Mouse (Mus musculus) right cerebral cortex, postnatal 14 days (tissue): ENCODE results near the gene Naa80.

Experiments used
- DNase-seq: peaks from one replicate; pipeline ENCODE4 v3.0.0; 2022

Naa80 gene

DNA sequence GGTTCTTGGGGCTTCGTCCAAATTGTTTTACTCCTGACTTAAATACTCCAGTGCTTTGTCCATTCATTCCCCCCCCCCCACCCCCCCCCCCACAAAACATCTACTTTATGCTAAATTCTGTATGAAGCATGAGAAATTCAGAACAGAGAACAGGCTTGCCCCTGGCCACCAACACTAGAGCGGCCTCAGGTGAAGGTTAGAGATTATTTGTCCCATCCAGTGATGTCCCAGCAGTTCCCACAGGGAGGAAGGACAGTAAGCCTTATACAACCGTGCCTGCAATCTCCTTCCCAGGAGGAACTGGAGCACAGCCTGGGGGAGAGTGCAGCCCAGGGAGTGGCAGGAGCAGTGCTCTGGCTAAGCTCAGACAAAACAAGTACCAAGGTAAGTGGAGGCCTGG, at the start of gene Naa80:
Naa80 (plus strand) TSS at position 301 of the 400 bp plus-strand sequence.
- DNase-seq: no peak

DNA sequence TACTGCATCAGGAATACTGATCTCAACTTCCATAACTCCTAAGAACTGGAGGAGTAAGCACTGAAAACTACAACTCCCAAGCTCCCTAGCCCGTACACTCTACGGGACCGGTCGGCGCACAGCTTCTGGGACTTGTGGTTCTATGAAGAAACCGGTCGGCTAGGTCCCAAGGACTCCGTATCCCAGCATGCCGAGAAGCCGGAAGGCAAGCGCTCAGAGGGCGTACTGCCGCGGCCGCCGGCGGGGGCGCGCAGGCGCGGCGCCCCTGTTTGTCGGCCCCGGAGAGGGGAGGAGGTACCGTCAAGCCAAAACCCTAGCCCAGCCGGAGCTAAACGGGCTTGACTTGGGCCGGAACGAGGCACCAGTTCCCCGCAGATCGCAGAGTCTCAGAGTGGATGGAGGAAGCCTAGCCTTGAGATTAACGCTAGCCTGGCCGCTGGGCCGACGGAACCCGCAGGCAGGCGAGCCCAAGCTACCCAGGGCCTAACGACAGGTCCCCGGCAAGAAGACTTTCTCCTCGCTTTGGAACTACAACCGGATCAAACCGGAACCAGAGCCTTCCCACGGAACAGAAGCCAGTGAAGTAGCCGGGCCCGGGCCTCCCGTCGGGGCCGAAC, 44.8 kb upstream of the Naa80 start, which contains the start of gene Tmem115:
Tmem115 (plus strand) TSS at position 155 of the 617 bp plus-strand sequence.
- DNase-seq: peak; percentile 88

DNA sequence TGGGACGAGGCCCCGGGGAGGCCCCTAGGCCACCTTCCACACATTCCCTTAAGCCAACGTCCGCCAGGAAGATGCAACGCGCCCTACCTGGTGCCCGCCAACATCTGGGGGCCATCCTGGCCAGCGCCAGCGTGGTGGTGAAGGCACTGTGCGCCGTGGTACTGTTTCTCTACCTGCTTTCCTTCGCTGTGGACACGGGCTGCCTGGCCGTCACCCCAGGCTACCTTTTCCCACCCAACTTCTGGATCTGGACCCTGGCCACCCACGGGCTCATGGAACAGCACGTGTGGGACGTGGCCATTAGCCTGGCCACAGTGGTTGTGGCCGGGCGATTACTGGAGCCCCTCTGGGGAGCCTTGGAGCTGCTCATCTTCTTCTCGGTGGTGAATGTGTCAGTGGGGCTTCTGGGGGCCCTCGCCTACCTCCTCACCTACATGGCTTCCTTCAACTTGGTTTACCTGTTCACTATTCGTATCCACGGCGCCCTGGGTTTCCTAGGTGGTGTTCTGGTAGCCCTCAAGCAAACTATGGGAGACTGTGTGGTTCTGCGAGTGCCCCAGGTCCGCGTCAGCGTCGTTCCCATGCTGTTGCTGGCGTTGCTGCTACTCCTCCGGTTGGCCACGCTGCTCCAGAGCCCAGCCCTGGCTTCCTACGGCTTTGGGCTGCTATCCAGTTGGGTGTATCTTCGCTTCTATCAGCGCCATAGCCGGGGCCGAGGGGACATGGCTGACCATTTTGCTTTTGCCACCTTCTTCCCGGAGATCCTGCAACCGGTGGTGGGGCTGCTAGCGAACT, 44.1 kb upstream of the Naa80 start:
- no peak for DNase-seq

DNA sequence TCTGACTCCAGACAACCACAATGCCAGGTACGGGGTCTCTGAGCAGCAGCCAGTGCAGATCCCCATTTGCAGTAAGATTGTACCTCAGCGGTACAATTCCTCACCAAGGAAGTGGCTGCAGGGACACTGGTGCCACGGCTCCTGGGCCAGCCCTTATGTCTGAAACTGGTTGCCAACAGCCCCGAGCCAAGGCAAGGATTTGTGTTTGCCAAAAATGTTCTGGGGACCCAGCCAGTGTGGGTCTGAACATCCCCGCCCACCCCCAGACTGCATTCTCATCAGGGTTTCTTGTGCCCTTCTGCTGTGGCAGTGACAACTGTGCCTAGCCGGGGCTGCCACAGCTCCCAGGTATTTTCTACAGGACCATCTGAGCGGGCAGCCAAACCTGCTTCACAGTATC, 40.5 kb upstream of the Naa80 start:
- DNase-seq: no peak

DNA sequence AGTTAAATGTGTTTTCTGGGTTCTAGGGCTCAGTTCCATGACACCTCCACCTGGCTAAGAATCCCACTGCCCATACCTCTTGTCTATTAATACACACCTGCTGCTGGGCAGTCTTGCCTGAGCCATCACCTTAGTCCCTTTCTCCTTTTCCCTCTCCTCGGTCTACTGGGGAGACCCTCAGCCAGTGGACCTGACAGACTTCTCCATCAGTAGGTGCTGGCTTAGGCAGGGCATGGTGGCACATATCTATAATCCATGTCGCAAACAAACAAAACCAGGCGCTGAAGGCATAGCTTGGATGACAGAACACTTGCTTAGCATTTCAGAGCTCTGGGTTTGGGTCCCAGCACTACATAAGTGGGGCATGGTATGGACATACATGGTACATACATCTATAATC, 40.0 kb upstream of the Naa80 start:
- DNase-seq: no peak

DNA sequence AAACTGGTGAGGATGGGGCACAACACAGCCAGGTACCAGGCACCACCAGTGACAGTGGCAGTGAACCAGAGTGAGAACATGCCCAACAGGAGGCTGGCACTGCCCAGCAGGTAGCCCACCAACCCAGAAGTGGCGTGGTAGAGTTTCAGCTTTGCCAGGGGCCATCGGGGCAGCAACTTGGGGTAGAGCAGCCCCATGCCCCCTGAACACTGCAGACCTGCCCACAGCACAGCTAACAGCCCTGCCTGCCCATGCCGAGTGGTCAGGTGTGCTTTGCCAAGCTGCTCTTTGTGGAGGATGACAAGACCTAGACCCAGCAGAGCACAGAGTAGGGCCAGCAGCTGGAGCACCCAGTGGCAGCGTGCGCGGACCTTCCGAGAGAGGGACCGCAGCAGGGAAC, 38.7 kb upstream of the Naa80 start:
- DNase-seq: no peak

DNA sequence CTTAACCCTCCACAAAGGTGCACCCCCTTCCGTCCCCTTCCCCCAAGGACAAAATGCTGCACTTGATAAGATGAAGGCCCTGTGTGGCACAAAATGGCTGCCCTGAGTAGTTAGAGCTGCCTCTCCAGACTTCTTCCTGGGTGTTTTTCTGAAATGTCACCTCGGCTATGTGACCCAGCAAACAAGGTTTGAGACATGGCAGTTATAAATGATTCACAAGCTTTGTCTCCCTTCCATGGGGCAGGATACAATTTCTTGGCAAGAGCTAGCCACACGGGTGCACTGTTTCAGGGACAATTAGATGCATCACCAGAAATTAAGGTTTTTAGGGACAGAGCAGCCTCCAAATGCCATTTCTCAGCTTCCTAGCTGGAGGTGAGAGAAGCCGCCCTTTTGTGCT, 38.3 kb upstream of the Naa80 start:
- DNase-seq: no peak

DNA sequence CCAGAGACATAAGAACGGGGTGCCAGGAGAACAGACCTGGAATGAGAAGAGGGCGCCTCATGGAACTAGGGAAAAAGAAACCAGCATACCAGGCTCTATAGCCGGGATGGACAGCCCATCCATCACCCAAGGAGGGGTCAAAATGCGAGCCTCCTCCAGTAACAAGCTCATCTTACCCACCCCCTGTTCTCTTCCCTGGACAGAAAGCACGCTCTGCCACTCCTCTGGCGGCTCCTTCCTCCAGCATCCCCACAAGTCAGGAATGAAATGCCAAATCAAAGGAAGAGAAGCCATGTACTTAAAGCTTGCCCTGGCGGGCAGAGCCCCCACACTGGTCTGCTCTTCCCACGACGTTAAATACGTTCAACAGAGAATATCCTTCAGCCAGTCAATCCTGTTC, 37.7 kb upstream of the Naa80 start:
- no peak for DNase-seq

DNA sequence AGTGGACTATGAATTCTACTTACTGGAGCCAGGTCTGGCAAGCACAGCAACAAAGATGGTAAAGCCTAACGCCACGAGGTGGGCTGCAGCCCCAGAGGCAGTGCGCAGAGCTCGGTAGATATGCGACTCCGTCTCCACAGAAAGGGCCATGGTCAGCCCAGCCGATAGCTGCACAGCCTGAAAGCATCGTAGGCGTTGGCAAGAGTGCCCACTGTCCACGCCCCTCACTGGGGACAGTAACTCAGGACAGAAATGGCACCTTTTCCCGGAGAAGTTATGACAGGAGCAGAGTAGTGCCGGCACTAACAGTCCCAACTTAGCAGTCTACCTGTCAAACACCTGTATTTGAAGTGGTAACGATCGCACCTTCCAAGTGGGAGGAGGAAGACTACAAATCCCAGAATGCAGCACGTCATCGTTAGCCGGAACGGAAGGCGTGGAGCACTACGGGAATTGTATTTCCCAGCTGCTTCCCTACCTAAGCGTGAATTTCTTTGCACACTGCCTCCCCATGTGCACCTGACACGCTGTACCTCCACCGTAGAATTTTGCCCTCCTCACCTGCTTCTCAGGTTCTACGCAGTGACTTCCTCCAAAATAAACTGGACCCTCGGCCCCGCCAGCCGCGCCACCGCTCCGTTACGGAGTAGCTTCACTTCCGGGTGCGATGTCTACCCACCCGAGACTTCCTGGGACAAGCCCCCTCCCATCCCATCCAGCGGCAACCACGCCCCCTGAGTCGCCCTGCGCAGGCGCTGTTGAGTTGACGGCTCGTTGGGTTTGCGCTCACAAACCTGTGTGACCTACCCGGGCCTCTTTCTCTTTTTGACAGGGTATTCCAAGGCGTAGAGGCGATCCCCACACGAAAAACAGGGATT, 37.0 kb upstream of the Naa80 start, which contains the start of the genes Cyb561d2 and Nprl2:
Cyb561d2 (minus strand) TSS at position 720 of the 878 bp plus-strand sequence.
Nprl2 (plus strand) TSS at position 753 of the 878 bp plus-strand sequence.
- DNase-seq: peak; percentile 89

DNA sequence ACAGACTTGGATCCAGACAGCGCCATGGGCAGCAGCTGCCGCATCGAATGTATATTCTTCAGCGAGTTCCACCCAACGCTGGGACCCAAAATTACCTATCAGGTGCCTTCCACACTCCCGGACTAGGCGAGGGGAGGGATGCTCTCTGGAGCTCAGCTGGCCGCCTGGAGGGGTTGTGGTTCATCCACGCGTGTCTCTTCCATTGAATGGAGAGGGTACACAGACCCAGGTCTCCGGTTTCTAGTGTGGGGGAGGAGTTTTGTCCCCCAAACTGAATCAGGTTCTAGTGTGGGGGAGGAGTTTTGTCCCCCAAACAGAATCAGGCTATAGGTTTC, 36.4 kb upstream of the Naa80 start:
- DNase-seq: no peak

DNA sequence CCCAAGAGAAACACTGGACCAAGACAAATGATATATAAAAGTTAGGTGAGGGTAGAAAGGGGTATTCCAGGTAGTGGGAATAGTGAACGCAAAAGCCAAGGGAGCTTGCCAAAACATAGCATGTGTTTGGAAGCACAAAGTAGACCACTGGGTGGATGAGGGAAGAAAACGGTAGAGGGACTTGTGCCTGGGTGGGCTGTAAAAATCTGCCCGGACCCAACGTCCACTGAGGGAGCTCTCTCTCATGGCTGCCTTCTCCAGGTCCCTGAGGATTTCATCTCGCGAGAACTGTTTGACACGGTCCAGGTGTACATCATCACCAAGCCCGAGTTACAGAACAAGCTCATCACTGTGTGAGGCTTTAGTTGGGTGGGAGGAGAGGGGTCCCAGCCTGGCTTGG, 36.0 kb upstream of the Naa80 start:
- no peak for DNase-seq

DNA sequence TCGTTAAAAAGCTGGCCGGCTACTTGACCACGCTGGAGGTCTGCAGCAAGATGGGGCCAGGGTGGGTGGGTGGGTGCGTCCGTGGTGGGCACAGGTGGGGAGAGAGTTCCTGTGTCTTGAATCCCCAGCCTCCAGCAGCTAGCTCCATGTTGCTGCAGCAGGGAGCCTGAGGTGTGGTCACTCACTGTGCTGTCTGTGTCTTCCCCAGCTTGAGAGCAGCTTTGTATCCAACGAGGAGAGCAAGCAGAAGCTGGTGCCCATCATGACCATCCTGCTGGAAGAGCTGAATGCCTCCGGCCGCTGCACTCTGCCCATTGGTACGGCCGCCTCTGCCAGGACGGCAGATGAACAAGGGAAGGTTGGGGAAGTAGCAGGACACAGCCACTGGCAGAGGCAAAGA, 35.4 kb upstream of the Naa80 start:
- DNase-seq: no peak

DNA sequence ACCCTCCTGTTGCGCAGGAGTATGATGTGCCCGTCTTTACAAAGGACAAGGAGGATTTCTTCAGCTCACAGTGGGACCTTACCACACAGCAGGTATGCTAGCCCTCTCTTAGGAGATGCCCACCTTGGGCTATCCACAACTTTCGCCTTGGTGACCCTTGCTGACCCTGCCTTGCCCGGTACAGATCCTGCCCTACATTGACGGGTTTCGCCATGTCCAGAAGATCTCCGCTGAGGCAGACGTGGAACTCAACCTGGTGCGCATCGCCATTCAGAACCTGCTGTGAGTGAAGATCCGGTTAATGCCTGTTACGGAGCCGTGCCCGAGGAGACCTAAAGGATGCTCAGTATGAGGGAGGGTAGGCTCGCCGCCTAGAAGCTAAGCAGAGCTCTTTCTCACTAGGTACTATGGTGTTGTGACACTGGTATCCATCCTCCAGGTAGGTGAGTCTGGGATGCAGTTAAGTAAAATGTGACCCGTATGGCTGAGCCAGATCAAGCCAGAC, 34.4 kb upstream of the Naa80 start:
- DNase-seq: no peak

DNA sequence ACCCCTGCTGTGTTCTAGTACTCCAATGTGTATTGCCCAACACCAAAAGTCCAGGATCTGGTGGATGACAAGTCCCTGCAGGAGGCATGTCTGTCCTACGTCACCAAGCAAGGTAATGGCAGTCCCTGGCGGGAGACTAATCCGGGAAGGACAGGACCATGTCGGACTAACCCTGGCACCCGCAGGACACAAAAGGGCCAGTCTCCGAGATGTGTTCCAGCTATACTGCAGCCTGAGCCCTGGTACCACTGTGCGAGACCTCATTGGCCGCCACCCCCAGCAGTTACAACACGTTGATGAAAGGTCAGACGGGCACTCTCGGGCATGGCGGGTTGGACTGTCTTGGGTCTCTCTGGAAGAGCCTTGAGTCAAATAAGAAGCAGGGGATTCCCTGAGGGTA, 34.0 kb upstream of the Naa80 start:
- no peak for DNase-seq

DNA sequence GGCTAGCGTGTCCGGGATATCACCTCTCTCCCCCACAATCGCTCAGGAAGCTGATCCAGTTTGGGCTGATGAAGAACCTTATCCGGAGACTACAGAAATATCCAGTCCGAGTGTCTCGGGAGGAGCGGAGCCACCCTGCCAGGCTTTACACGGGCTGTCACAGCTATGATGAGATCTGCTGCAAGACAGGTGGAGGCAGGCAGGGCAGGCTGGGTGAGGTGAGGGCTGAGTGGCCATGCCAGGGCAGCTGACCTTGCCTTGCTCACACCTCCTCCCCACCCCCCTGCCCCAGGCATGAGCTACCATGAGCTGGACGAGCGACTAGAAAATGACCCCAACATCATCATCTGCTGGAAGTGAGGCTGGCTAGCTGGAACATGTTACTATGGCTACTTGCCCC, 33.5 kb upstream of the Naa80 start:
- DNase-seq: no peak

DNA sequence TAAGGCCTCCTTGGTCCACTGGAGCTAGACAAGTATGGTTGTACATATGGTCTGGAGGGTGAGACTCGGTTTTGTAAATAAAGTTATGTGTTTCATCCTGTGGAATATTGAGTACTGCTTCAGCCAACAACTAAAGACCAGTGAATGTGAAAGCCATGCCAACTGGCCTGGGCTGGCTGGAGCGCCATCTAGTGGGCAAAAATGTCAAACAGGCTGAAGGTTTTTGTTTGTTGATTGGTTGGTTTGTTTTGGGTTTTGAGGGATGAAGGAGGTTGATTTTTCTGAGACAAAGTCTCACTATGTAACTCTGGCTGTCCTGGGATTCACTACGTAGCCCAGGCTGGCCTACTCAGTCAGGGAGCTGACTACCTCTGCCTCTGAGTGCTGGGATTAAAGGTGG, 33.1 kb upstream of the Naa80 start:
- peak; percentile 72 for DNase-seq

DNA sequence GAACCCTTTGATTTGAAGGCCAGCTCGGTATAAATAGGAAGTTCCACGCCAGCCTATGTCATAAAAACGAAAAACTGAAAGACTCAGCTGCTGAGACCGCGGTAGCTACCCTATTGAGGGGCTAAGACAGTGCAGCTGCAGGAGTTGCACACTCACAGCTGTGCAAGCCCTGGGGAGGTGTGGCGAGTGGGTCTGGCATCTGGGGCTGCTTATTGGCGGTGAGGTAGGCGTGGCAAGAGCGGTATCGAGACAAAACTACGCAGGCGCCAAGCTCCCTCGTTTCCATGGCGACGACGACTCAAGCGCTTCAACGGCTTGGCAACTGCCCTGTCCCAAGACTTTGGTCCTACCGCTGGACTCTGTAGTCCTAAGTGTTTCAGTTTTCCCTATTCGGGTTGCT, 31.7 kb upstream of the Naa80 start, which contains the start of gene Zmynd10:
Zmynd10 (plus strand) TSS at position 273 of the 400 bp plus-strand sequence.
- DNase-seq: peak; percentile 89

DNA sequence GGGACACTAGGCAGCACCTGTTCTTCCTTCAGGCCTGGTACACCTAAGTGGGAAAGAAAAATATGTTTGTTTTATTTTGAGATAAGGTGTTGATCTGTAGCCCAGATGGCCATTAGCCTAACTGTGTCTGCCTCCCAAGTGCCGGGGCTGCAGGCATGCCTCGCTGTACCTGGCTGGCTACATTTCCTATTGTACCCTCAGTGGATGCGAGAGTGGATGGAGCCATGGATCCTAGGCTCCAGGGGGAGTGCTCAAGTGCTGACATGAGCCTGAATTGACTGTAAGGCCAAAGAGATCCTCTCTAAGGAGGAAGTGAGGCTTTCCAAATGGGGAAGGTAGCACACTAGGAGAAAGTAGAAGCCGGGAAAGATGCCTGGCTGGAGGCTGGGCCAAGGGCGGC, 30.7 kb upstream of the Naa80 start:
- DNase-seq: no peak

DNA sequence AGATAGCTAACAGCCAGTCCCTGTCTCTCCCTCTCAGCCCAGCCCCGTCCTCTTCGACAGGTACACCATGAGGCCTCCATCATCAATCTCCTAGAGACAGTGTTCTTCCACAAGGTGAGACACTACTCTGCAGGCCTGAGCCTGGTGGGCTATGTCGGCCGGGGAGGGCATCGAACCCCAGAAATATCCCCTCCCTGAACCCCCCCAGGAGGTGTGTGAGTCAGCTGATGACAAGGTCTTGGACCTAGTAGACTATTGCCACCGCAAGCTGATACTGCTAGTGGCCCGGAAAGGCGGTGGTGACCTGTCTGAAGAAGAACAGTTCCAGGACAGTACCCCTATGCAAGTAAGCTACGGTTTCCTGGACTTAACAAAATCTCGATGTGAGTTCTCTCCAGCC, 29.9 kb upstream of the Naa80 start:
- DNase-seq: no peak

DNA sequence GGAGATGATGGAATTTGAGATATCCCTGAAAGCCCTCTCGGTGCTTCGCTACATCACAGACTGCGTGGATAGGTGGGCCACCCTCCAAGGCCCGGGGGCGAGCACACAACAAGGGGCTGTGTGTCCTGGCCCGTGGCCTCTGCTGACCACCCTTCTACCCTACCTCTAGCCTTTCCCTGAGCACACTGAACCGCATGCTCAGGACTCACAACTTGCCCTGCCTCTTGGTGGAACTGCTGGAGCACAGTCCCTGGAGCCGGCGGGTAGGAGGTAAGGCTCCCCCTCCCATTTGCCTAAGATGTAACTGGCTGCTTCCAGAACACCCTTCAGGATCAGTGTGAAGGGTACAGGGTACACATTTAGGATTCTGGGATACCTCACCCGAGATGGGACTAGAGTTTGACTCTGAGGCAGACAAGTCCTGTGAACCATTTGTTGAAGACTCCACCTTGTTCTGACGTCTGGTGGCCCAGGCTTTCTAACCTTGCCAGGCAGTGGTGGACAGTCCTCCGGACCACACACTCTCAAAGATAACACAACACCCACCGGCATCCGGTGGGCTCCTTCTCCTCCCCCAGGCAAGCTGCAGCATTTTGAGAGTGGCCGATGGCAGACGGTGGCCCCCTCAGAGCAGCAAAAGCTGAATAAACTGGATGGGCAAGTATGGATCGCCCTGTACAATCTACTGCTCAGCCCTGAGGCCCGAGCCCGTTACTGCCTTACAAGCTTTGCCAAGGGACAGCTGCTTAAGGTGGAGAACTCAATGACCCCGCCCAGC, 29.2 kb upstream of the Naa80 start:
- DNase-seq: no peak

DNA sequence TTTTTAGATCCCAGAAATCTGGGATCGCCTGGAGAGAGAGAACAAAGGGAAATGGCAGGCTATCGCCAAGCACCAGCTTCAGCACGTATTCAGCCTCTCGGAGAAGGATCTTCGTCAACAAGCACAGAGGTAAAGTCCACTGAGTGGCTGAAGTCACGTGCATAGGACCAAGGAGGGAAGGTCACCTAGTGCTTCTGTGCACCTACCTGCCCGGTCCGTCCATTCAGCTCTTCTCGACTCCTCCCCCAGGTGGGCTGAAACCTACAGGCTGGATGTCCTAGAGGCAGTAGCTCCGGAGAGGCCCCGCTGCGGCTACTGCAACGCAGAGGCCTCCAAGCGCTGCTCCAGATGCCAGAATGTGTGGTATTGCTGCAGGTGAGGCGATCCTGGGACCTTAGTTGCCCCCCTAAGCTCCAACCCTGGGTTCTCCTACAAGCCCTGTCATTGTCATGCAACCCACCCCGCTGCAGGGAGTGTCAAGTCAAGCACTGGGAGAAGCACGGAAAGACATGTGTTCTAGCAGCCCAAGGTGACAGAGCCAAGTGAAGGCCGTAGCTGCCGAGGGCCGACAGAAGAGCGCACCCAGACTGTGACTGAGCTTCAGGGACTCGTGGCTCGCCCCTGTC, 28.1 kb upstream of the Naa80 start:
- no peak for DNase-seq
